Mouse (Mus musculus): ENCODE measurements around the gene Lmf1.

- TF ChIP-seq TAL1 (IDR thresholded peaks at IDR 0.05; ENCODE audit: low read length) (no peak), GATA1 (IDR thresholded peaks at IDR 0.05; ENCODE audit: low read length) (no peak)
These were observed 71.8 kb downstream of the Lmf1 start for GRCm38 (mm10) chr17:25650726-25651125.

Measured in erythroblast, embryonic 14.5 days (primary cell).